Mouse (Mus musculus) urinary bladder, adult 2 months (tissue): ENCODE results near the gene Nubpl. TPM values are rescaled to one million over a fixed set of nuclear protein-coding genes. Genes with fewer than 3 reads are reported as not detected.

Experiments used
- DNase-seq: peaks from one replicate; pipeline ENCODE4 v3.0.0; 2022; ENCODE audit warnings: low spot score
- polyA plus RNA-seq: library from polyadenylated mRNA; depleted of rRNA; stranded (reverse); fragments of >200 nt; gene quantifications from 2 replicates; pipeline ENCODE4 v1.2.3, GENCODE M21; 2012

Nubpl gene
- polyA plus RNA-seq, 1 experiment, result 4.2 TPM

DNA sequence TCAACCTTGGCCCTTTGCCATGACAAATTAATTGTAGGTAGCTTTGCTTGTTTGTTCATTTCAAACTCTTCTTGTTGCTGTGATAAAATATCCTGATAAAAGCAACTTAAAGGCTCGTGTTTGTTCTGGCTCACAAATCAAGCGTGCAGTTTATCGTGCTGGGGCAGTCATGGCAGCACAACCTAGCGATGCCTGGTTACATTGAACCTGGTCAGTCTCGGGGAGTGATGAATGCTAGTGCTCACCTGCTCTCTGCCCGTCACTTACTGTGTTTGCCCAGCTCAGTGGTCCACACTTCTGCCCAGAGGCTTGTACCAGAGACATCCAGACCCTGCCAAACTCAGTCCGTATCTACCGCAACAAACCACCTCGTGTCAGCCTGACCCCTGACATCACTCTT is 149.9 kb downstream of the Nubpl start:
- no peak for DNase-seq

DNA sequence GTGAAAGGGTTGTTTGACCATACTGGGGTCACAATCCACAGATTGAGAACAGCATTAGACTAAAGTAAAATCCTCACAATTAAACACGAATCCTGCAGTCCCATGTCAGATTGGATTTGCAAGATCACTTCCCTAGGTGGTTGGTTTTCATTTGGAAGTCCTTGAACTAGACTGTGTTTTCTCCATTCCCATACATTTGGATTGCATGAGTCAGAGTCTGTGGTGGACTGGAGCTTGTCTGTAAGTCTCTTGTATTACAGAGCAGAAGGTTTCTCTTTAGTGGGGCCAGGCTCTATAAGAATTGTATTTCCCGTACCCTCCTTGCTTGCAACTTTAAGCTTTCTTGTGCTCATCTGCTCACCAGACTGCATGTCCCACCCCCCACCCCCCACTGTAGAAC is 151.0 kb downstream of the Nubpl start:
- no peak for DNase-seq

DNA sequence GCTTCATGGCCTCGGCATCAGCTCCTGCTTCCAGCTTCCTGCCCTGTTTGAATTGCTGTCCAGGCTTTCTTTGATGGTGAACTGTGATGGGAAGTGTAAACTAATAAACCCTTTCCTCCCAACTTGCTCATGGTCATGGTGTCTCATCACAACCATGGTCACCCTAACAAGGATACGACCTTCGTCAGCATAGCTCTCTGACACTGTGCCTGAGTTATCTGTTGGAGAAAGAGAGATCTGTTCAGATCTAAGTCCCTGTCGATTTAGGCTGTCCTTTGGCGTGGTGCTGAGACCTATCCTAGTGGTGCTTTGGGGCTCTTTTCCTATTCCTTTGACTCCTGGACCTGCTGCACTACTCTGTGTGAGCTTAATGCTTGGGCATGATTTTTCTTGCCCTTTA is 156.6 kb downstream of the Nubpl start:
- DNase-seq, result no peak

DNA sequence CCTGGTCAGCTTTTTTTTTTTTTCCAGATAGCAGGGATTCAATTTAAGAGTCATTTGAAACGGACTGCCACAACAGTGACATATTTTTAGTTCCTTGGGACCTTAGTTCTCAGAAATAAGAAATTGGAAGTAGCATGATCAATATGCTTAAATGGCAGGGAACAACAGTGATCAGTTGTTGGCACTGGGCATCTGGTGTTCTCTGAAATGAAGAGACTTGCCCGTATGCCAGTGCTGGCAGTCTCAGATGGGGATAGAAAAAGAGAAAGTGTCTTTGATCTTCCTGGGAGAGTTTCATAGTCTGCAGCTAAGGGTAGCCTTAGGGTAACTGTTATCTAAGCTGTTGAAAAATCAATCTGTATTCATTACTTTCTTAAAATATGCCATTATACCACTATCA is 170.6 kb downstream of the Nubpl start:
- DNase-seq, result no peak

DNA sequence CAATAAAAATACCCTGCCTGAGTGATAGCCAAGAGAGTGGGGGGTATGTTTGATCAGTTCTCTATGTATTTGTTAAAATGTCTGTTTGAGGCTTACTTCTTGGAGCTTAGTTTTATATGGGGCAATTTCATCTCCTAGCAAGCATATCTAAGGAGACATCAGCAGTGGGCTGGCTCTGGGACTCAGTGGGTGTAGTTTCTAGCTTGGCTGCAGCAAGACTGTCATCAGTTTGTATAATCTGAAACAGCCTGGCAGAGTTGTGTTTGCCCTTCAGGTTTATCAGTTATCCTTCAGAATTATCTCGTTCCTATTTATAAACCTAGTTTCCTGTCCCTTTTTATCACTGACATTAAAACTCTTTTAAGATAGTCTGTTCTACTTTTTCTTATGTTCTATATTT is 175.3 kb downstream of the Nubpl start:
- no peak for DNase-seq

DNA sequence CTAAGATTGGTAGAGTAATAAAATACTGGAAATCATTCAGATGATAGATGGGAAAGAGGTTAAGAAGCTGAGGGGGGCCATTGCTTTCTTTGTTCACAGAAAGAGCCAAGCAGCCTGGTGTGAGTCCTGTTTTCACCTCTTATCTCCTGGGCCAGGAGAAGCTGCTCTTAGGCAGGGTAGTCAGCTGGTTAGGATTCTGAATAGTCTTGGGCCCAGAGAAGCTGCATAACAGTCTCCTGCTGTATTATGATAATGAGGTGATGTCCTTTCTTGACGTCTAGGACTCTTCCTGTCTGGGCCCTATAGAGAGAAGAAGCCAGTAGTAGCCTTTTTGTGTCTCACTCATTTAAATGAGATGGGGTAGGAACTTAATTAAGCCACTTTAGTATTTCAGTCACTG is 178.8 kb downstream of the Nubpl start:
- DNase-seq, result no peak

DNA sequence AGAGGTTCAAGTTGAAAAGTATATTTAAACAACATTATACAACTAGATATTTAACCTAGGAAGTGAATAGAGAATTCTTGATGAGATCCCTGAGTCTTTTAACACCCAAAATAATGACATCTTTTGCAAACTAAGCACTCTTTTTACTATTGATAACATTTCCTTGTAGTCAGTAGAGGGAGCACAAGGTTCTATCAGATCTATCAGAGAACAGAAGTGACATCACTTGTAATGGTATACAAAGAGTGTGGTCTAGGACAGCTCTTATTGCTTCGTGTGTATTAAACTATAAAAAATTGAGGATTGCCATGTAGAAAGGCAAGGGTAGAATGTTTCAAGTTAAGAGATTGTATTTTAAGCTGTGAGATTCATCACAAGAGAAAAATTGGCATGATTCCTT is 183.7 kb downstream of the Nubpl start:
- no peak for DNase-seq

DNA sequence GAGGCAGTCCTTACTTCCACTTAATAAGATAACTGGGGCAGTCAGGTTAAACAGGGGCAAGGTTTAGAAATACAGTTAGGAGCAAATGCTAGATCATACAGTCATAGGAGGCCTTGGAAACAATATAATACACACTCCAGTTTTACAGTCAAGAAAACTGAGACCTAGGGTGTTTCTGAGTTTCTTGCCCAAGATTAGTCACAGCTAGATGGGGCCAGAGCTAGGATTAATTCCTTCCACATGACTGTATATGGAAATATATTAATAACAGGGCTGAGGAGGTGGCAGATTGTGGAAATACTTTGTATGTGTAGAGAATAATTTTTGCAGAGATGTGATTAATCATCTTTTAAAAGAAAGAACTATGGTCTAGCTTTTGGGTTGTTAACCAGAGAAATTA is 186.9 kb downstream of the Nubpl start:
- DNase-seq, result no peak

DNA sequence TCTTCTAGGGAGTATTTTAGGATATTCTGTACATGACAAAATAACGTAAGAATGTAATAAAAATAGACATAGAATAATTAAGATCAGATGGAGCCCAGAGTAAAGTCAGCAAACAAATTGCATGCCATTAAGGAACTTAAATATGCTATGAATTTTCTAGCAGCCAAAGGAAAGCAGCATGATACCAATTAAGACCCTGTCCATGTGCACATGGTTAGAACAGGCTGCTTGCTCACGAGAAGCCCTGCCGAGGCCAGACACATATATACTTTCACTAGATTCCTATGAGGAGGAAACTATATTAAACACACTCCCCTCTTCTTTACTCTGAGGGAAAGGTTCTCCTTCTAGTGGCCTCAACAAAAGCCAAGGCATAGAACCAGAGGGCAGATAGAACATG is 189.3 kb downstream of the Nubpl start:
- DNase-seq, result no peak

DNA sequence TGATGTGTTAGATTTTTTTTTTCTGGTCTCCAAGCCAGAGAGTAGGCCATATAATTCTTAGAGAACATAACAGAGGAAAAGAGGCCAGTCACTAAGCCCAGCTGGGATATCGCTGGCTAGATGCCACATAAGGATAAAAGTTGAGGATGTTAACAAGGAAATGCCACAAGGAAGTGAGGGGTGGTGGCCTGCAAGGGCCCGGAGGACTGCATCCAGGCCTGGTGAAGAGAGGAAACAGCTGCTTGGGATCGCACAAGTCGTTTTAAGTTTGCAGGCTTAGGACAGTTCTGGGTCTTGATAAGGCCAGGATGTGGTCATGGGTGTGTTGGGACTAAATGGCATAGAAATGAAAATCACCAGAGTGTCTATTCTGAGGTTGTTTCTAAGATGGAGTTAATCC is 191.0 kb downstream of the Nubpl start:
- DNase-seq, result no peak

DNA sequence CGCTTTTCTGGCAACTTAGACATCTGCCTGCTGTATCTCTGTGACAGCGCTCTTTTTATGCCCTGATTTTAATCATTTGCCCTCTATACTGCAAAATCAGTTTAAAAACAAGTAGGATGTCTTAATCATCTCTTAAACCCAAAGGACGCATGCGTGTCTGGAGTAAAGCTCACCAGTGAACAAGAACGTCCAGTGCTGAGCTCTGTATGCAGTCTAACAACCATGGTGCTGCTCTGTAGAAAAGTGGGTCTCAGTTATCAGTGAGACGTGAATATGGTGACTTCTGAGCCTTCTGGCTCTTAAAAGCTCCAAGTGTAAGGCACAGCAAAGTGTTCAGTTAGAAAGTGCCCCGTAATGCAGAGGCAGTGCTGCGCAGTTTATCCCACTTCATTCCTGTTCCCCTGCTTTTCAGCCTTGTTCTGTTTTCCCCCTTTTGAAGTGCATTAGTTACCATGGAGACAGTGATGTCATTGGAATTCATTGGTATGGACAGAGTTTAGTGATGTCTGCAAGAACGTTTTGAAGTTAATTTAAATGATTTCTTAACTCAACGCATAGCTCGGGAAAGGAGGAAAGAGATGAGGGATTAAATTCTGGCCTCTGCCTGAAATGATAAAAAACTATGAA is 191.5 kb downstream of the Nubpl start:
- no peak for DNase-seq

DNA sequence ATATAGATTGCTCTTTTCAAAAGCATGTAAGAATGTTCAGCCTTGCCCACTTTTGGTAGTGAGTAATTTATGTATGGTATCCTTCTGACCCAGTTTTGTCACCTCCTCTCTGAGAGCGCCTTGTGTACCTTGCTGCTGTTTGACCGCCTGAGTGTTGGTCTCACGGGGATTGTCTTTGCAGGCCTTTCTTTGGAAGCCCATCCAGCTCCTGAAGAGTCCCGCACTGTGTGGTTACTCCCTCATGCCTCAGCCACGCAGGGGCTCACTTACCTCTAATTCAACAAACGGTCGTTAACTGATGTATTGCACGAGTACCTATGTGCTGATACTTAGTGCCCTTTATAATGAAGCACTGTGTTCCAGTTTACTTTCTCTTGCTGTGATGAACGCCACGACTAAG is 192.1 kb downstream of the Nubpl start:
- no peak for DNase-seq

DNA sequence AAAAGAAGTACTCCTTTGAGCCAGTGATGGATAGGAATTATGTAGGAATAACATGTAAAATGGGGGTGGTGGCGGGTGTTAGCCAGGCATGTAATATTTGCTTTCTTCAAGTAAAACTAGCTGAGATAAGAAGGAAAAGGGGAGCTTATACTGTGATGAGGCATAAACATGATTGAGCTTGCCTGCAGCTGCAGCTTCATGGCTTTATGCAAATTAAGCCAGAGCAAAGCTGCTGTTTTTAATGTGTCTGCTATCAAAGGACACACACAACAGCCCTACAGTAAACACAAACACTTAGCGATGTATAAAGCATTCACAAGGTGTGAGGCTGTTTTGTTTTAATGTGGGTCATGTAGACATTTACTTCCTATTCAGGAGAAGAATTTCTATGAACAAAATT is 196.4 kb downstream of the Nubpl start:
- no peak for DNase-seq

DNA sequence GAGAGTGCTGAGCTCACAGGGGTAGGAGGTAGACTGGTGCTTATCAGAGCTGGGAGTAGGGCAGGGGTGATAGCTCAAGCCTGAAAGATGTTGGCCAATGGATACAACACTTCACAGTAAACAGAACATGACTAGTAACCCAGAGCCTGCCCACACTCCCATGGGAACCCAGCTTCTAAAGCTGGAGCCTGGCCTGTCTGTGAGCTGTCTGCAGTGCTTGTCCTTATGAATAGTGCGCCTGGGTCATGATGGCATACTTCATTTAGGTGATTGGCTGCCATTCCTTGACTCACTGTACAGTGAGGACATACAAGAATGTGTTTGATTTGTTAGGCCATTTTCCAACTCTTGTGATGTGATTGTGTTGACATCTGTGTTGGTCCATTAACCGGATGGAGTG is 200.5 kb downstream of the Nubpl start:
- DNase-seq, result no peak

DNA sequence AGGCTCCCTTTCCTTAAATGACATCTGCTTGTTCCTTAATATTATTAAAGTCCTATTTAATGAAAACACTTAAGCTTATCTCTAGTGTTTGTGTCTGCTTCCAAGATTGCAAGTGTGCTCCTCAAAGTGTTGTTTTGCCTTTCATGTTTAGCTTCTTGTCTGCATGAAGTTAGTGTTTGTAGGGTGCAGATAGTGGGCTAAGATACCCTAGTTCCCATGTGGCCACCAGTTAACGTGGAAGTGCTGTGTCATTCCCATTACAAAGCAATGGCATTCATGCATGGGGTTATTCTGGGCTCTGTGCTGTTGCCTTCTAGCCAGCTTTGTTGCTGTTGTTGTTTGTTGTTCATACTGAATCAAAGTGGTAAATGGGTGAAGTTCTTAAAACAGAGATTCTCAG is 201.1 kb downstream of the Nubpl start:
- no peak for DNase-seq

DNA sequence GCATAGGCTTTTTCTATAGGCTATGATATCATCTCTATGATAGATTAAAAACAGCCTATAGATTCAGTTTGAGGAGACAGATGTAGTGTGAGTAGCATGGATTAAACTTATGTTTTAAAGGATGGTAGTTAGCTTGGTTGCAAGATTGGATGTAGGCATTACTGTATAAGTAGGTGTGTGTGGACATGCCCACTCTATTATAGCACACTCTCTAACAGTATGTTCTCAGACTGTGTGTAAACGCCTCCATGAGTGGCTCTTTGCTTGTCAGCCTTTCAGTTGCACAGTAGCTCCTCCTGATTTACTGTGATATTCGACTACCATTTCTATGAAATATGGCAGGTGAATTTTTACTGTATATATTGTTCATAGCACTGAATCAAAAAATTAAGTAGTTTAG is 205.4 kb downstream of the Nubpl start:
- DNase-seq, result no peak

DNA sequence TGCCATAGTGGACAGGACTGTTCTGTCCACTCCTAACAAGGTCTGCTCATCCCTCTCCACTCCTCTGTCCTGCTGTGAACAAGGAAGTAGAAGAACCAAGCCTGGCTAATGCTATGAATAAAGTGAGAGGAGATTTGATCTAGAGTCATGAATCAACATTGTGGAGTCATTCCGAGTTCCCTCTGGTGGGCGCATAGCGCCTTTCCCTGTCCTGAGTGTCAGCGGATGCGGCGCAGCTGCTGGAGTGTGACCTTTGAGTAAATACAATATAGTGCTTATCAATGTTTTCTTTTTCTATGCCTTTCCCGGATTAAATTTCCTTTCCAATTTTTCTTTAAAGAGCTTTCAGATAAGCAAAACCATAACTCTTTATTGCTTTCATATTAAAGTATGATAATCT is 208.8 kb downstream of the Nubpl start:
- no peak for DNase-seq

DNA sequence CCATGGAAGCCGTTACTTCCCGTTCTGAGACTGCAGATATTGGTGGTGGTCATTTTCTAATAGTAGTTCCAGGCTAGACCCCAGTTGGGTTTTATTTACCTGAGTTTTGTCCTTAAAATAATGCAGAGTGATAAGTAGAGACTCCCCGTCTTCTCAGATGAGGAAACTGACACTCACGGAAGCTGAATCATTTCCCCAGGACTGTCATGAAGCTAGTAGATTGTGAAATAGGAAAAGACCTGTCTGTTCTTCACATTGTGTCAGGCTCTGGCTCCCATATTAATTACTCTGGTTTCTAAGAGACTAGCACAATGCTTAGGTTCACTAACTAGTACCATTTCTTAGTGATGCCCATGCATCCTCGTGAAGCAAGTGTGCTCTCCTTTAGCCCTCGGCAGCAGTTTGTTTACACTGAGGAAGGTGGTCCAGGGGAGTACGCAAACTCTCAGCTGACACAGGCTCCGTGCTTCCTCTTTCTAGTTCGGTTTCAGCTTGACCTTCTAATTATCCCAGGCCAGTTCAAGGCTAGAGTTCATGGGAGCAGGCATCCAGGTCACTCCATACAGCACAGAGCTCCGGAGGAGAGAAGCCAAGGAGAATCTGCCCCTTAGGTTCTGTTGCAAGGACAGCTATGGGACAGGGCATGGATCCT is 209.9 kb downstream of the Nubpl start:
- DNase-seq, result no peak

DNA sequence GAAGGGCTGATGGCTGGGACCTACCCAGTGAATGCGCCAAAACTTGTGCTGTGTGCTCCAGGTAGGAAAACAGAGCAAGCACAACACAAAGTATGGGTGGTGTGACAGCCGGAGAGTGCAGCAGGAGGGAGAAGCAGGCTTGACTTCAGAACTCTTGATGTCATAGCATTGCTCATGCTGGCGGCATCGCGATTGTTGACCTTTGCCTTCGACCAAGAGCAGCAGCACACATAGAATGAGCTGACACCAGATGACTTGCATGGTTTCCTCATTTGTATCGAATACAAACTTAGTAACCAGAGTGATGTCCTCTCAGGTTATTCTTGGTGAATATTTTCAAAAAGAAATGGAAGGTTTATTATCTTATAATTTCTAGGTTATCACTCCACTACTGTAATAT is 211.1 kb downstream of the Nubpl start:
- DNase-seq, result no peak

DNA sequence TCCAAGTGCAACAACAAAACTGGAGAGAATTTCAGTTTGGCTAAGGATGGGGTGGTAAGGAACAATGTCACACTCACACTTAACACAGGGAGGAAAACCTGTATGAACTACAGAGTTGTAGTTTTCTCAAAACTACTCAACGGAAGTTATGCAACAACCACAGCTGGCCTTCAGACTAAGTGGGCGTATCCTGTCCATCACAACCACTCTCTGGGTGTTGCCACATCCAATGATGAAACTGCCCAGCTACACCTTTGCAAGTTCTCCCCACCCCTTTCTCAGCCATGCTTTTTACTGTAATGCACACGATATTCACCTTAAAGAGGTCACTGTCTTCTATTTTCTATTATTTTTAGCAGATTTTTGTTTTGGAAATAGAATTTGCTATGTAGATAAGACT is 217.3 kb downstream of the Nubpl start:
- no peak for DNase-seq

DNA sequence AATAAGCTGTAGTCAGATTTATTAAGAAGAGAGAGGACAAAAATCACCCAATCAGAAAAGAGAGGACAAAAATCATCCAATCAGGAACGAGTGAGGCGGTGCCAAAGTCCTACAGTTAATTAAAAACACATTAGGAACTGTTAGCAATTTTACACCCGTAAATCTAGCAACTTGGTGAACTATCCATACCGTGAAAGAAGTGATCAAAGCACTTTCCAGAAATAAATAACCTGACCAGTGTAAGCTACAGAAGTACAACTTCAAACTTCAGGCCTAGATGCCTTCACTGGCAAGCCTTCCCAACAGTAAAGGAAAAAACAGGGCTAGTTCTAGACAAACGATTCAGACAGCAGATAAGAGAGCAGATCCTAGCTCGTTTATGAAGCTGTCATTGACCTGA is 220.1 kb downstream of the Nubpl start:
- no peak for DNase-seq

DNA sequence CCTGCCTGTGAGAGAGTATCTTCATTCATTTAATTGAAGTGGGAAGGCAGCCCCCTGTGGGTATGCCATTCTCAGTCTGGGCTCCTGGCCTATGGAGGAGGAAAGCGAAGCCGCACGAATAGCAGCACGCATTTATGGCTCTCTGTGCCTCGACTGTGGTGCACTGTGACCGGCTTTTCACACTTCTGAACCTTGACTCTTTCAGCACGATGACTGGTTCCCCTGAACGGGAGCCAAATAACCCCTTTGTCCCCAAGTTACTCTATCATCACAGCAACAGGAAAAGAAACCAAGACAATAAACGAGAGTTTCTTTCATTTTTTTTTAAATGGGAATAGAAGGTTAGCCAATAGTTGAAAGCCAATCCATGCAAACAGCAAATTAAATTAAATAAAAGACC is 220.9 kb downstream of the Nubpl start:
- DNase-seq, result no peak

DNA sequence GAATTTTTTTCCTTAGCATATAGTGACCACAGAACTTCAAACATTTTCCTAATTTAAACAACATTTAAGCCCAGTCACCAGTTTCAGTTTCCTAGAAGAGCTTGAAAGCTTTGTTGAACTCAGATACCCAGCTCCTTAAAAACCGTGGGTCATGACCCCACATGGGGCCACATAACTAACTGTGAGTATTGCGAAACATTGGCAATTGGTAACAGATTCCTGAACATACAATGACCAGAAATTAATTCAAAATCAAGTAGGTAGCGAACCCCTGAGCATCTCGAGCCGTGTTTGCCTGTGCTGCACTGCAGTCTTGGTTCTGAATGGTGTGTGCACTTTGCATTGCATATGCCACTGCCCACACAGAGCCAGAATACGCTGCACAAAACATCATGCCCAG is 221.6 kb downstream of the Nubpl start:
- DNase-seq, result no peak

DNA sequence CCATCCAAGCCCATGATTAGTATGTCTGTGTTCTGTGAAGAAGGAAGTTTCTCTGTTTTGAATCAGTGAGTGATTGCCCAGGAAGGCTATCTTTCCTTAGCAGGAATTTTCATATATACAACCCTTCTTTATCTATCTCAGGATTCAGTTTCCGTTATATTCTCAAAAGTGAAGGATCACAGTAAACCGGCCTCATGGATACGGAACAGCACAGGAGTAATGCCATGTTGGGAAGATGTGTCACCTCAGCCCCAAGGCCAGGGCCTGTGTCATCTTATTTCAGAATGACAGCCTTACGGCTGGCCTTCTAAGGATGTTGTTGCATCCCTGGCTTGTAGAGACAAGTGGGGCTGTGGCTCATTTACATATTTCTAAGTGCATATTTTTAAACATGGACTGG is 231.0 kb downstream of the Nubpl start:
- no peak for DNase-seq
